Mouse (Mus musculus) MEL (cell line): ENCODE results near the gene Gm49395.

Experiments used
- E2F4 ChIP-seq: IDR thresholded peaks from 2 replicates; pipeline ENCODE4 v1.6.1; 2011; ENCODE audit warnings: low read depth, low read length, improper control_type of control experiment, borderline replicate concordance
- EP300 ChIP-seq, 2 experiments: IDR thresholded peaks; 2 replicates each; pipeline ENCODE4 v1.6.1; 2011; ENCODE audit warnings: improper control_type of control experiment in 2 of 2, low read length in 2 of 2, low read depth in 1 of 2, mild to moderate bottlenecking in 1 of 2
- MXI1 ChIP-seq: IDR thresholded peaks from 2 replicates; pipeline ENCODE4 v1.6.1; 2011; ENCODE audit warnings: mild to moderate bottlenecking, low read depth, low read length, improper control_type of control experiment
- POLR2A ChIP-seq, 2 experiments: IDR thresholded peaks; 2 replicates each; pipeline ENCODE4 v1.6.1; 2011 to 2012; ENCODE audit warnings: low read length in 2 of 2, mild to moderate bottlenecking in 2 of 2, control low read depth in 1 of 2, improper control_type of control experiment in 1 of 2, low read depth in 1 of 2, moderate library complexity in 1 of 2; ENCODE audit not compliant: control insufficient read depth in 1 of 2, insufficient read depth in 1 of 2, poor library complexity in 1 of 2
- ZNF384 ChIP-seq: IDR thresholded peaks from 2 replicates; pipeline ENCODE4 v1.6.1; 2012; ENCODE audit warnings: low read depth, mild to moderate bottlenecking, inconsistent platforms, low read length, improper control_type of control experiment

DNA sequence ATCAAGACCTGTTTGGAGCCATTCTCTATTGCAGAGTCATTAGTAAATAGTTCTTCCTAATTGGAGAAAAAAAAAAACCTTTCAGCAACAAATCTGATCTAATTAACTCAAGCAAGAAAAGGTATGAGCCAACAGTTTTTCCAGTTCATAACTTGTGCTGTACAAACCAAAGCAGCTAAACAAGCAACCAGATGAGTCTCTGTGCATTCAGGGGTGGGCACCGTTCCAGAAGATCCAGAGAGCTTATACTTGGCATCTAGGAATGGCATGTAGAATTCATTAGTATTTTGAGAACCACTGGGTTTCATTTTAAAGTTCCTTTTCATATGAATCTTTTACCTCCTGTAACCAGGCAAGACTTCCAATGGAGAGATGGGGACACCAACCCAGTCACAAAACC, 26.1 kb upstream of the Gm49395 start:
- no peak for TF ChIP-seq POLR2A (IDR thresholded peaks at IDR 0.05; ENCODE audit: control insufficient read depth in 1 of 2, insufficient read depth in 1 of 2, low read depth in 1 of 2, low read length in 2 of 2, poor library complexity in 1 of 2)
- TF ChIP-seq EP300 (IDR thresholded peaks at IDR 0.05; ENCODE audit: low read depth in 1 of 2, low read length in 2 of 2), result no peak
- TF ChIP-seq MXI1, result no peak
- no peak for TF ChIP-seq ZNF384
- TF ChIP-seq E2F4, result no peak
